Comparison of ENCODE assay signal across 9 mouse cellular contexts in genomic region chr3:141932956-141933355, GRCm38 (mm10).
A peak's percentile ranks its signal among the peaks of the same experiment; 100 is the strongest.
DNase-seq lines count a peak whose midpoint lies in the region; TF ChIP-seq lines count a peak whose summit lies in the region.
"Had no signal": no experiment of that assay in that cellular context is flagged by ENCODE, and none has a peak within 500 bp of the region (broad histone marks: within the 10 kb centered on the region; RNA-seq: fewer than 3 reads in every experiment).

No protein-coding gene starts in this region.

- intact Hi-C loops in gastrocnemius, postnatal 36 days (cut with DNase I) = no loop called here
- intact Hi-C loops in gastrocnemius, adult 2 months (cut with DNase I) = no loop called here
- intact Hi-C loops in left cerebral cortex, postnatal 10 days (cut with DNase I) = no loop called here

- DNase-seq in gastrocnemius, adult 18-20 months (ENCODE audit: low spot score) = peak; percentile 59
- DNase-seq in gastrocnemius, postnatal 36 days = no peak
- DNase-seq in adrenal gland, postnatal 36 days = peak; percentile 21 to 23
- peak; percentile 54 for DNase-seq in gastrocnemius, adult 2 months
- DNase-seq in left cerebral cortex, postnatal 10 days (ENCODE audit: extremely low spot score in 1 of 2, low spot score in 2 of 2) = peak; percentile 31 to 58
- DNase-seq in right cerebral cortex, adult 2 months (ENCODE audit: low spot score in 2 of 2) = peak; percentile 34 to 39
- DNase-seq in liver = no peak
- no peak for DNase-seq in thymus, adult 2 months
- DNase-seq: liver, embryonic 13.5 days had no signal

- H3K36me3 ChIP-seq in thymus, adult 2 months (ENCODE audit: control insufficient read depth, insufficient read depth, low read length) = no peaks in the 10 kb centered on the region
- H3K36me3 ChIP-seq: liver, embryonic 13.5 days had no signal

- H3K27me3 ChIP-seq in thymus, adult 2 months (ENCODE audit: control insufficient read depth, insufficient read depth, low read length) = no peaks in the 10 kb centered on the region
- H3K27me3 ChIP-seq: liver, embryonic 13.5 days had no signal

- no peaks in the 10 kb centered on the region for H3K4me1 ChIP-seq in thymus, adult 2 months (replicated peaks; ENCODE audit: control insufficient read depth, insufficient read depth, low read length)
- H3K4me1 ChIP-seq: liver, embryonic 13.5 days had no signal

- TF ChIP-seq POLR2A in thymus, adult 2 months (IDR thresholded peaks at IDR 0.05; ENCODE audit: control insufficient read depth, extremely low read depth, insufficient read depth, low read length, poor library complexity) = no peak

- H3K4me3 ChIP-seq in gastrocnemius, adult 2 months = no peak overlapping the region
- H3K4me3 ChIP-seq in thymus, adult 2 months (ENCODE audit: control insufficient read depth, insufficient read depth, low read length) = no peak overlapping the region
- H3K4me3 ChIP-seq: liver, embryonic 13.5 days had no signal

- no peak overlapping the region for H3K27ac ChIP-seq in gastrocnemius, adult 2 months
- H3K27ac ChIP-seq in thymus, adult 2 months (ENCODE audit: control insufficient read depth, insufficient read depth, low read length) = no peak overlapping the region
- H3K27ac ChIP-seq: liver, embryonic 13.5 days had no signal

- 86% methylated on average over 3 of the region's 3 CpGs for WGBS in thymus, adult 2 months

- TF ChIP-seq CTCF in gastrocnemius, adult 2 months (IDR thresholded peaks at IDR 0.05) = no peak
- no peak for TF ChIP-seq CTCF in thymus, adult 2 months (IDR thresholded peaks at IDR 0.05; ENCODE audit: borderline replicate concordance, control insufficient read depth, extremely low read depth, insufficient read depth, low read length, poor library complexity)

Comparison
In these comparisons a context has a peak if more than half of its experiments do, and no peak if none do; other contexts are left out.
1. DNase-seq: peak in gastrocnemius, adult 18-20 months (single experiment), adrenal gland, postnatal 36 days (2 of 2), gastrocnemius, adult 2 months (single experiment), left cerebral cortex, postnatal 10 days (2 of 2) and right cerebral cortex, adult 2 months (2 of 2); none in gastrocnemius, postnatal 36 days (0 of 2), liver (single experiment) and thymus, adult 2 months (single experiment).